Mouse (Mus musculus) activated CD4-positive, CD25-positive, alpha-beta regulatory T cell, adult 4 months (primary cell): ENCODE measurements around the gene St3gal6. TPM values are rescaled to one million over a fixed set of nuclear protein-coding genes. Genes with fewer than 3 reads are reported as not detected.

ENCODE experiments used
- ATAC-seq: one replicate; pipeline ENCODE4 v1.8.0; 2017
- polyA plus RNA-seq, 2 experiments: library from polyadenylated mRNA; unstranded; fragments of 100-300 nt; shearing (Covaris generic); gene quantifications; one replicate each; pipeline ENCODE4 v1.2.1; 2017

St3gal6 gene
- polyA plus RNA-seq, 2 experiments from 2014 or later = 4.6 to 7.4 TPM

DNA sequence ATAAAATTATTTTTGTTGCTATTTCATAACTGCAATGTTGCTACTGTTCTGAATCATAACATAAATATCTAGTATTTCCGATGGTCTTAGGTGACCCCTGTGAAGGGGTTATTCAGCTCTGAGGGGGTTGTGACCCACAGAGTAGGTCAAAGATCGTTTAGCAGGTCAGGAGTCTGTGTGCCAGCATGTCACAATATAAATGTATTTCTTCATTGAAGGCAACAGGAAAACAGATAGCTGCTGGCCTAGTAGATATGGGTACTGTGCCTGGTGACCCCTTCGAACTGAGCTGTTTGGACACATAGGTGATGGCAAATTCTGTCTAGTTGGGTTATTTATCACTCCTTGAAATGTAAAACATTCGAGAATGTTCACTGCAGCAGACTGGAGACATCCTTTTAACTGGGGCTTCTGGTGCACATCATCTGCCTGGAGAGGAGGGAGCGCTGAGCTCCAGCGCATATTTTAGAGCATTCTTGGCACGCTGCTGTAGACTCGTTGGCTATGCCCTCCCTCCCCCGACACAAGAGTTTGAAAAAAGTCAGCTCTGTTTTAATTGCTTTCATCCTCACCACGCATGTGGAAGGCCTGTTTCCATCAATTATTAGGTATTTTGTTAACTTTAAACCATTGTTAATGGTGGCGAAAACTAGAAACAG, 102.2 kb downstream of the St3gal6 start:
- no peak for ATAC-seq

Other genes with a start within 250 kb of the St3gal6 start
- under 1 TPM; 0.24 to 0.32 TPM for gene Dcbld2, start 115.8 kb downstream of the St3gal6 start, polyA plus RNA-seq
- not detected for gene Gm813, start 92.7 kb upstream of the St3gal6 start, polyA plus RNA-seq
- not detected for gene E330017A01Rik, start 114.5 kb upstream of the St3gal6 start, polyA plus RNA-seq
- gene Cpox, start 146.0 kb upstream of the St3gal6 start, polyA plus RNA-seq = 10 to 100 TPM; 34.0 to 37.2 TPM
- 10 to 100 TPM; 22.6 to 23.4 TPM for gene Gpr15, start 194.8 kb upstream of the St3gal6 start, polyA plus RNA-seq
- 100 to 1,000 TPM; 229 to 255 TPM for gene Cldnd1, start 203.7 kb upstream of the St3gal6 start, polyA plus RNA-seq
- under 1 TPM in 1 of 2 experiments, not detected in 1; 0.19 TPM for gene Olfr172, start 238.9 kb upstream of the St3gal6 start, polyA plus RNA-seq